Mouse (Mus musculus) thymus, adult 2 months (tissue): ENCODE measurements around the gene Panx1.

ENCODE experiments used
- CTCF ChIP-seq: fragments of 200-500 bp; IDR thresholded peaks from 2 replicates; pipeline ENCODE4 v1.5.1; 2012; ENCODE audit warnings: mild to moderate bottlenecking, control low read depth, low read length, moderate library complexity, borderline replicate concordance; ENCODE audit not compliant: control insufficient read depth, poor library complexity, insufficient read depth; ENCODE audit errors: extremely low read depth
- POLR2A ChIP-seq: fragments of 200-500 bp; IDR thresholded peaks from 2 replicates; pipeline ENCODE4 v1.6.1; 2012; ENCODE audit warnings: mild to moderate bottlenecking, low read length, control low read depth, moderate library complexity; ENCODE audit not compliant: control insufficient read depth, poor library complexity, insufficient read depth; ENCODE audit errors: extremely low read depth

DNA sequence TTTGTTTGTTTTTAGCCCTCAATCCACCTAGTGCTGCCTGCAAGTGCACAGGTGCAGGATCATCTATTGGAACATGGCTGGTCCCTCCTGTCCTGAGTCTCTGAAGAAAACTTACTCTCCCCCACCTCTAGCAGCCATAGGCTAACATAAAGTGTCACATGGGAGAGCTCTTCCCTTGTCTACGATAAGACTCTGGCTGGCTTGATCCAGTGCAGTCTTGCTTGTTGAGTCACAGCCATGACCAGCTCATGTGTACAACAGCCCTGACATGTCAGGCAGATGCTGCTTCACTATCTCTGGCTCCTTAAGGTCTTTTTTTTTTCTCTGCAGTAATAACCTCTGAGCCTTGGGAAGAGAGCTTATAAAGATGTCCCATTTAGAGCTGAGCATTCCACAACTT is 77.7 kb downstream of the Panx1 start:
- TF ChIP-seq CTCF (no peak), POLR2A (no peak)
